Mouse (Mus musculus) spleen, adult 18-20 months (tissue): ENCODE results near the gene Igfbp1.

Experiments used
- DNase-seq, 2 experiments: peaks; one replicate each; pipeline ENCODE4 v3.0.0; 2022; ENCODE audit warnings: mixed read lengths in 2 of 2

Gene Igfbp1

DNA sequence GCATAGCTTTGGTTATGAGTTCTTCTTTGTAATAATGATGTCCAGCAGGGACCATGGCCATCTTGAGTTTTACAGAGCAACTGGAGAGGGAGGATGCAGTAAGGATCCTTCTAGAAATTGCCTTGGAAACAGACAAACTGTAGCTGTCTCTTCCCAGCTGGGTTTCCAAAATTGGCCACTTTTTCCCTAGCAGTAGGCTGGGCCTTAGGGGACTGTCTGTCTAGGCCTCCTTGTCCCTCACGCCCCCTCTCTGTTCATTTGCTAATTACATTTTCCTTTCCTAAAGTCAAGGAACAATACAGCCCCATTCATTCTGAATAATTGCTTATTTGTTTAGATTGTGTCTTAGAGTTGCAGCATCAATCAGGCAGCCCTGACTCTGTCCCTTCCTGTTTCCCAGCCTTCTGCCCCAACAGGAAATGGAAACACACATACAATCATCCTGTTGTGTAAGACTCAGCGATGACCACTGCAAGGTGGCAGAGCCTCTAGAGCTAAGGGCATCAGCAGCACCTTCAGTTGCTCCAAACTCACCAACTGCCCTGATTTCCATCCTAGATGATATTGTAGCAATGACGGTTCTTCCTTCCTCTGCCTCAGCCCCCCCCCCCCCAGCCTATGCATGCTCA lies 37.5 kb downstream of the Igfbp1 start:
- no peak for DNase-seq

DNA sequence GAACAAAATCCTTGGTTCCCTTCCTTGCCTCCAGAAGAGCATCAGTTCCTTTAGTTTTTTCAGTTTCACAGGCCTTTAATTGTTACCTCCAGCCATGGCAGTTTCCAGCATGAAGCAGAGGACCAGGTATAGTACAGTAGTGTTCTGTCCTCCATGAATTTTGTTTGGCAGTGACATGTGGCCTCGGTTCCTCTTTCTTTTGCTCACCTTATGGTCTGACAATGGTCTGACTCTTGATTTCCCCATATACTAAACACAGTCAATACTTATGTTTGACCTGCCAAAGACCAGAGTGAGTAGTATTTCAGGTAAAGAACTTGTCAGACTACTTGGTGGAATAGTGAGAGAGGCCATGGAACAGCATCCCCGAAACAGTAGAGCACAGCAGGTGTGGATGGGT lies 39.2 kb downstream of the Igfbp1 start:
- no peak for DNase-seq

DNA sequence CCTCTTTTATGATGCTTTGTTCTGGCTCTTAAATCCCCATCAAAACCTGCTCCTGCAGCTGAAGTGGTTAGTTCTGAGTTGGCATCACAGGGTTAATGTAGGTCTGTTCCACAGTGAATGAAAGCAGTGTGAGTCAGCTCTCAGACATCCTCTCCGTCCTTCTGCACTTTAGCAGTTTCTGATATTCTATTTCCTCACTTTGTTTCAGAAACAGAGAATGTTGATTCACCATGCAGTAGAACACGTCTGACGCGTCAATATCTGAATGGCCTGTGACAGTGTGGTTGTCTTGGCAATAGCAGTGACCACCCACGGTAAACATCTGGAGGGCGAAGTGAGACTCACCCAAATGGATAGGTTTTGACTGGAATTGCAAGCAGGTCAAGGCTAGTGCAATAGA lies 40.1 kb downstream of the Igfbp1 start:
- no peak for DNase-seq

DNA sequence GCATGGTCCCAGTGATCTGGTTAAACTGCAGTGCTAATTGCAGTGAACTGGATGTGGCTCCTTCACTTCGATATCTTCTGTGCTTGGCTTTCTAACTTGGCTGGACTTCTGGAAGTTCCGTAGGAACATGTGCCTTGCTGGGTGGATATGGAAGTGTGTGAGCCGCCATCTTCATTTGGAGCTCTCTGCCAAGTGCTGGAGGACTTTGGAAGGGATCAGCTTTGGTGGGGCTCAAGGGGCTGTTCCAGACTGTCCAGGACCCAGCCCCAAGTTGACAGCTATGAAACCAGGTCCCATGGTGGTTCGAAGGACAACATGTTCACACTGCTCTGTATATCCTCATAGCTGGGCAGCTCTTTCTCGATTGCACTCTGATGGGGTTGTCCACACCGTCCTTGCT lies 41.0 kb downstream of the Igfbp1 start:
- no peak for DNase-seq

DNA sequence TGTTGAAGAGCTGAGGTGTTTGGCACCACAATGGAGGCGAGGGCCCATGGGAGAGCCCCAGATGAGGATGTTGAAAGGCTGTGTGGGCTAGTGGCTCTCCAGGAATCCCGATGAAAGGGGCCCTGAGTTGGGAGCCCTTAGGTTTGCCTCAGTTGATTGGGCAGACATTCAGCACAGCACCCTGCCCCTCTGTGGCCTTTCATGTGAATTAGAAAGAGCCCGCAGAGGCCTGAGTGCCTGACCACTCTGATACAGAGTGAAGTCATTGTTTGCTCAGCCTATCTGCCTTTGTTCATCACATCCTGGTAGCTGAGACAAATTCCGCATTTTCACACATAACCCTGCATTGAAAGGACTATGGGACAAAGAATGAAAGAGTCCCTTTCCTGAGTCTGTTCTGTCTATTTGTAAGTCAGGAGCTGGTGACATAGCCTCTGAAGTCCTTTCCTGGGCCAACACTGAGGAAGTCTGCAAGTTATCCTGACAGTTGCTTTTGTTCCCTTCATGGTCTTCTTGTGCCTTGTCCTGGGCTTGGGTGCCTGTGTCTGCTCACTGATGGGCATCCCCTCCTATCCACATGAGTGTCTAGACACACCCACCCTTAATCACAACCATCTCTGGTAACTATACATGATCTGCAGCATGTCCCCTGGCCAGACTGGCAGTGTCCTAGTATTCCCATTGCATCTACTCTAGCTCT lies 41.6 kb downstream of the Igfbp1 start:
- no peak for DNase-seq

DNA sequence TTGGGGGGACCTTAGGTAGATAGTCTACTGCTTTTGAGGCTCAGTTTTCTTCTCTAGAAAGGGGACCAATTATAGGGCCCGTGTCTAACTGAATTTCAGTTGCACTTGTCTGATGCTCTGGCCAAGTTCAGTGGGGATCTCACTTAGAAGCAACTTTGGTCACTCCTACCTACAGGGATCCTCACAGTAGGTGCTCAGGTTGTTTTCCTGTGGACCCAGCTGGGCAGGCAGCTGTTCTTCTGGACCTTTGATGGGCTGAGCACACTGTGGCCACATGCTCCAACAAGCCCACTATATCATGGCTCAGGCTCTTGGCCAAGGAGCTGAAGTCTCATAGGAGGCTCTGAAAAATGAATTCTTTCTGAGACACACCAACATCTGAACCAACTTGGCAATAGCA lies 47.2 kb downstream of the Igfbp1 start:
- no peak for DNase-seq

DNA sequence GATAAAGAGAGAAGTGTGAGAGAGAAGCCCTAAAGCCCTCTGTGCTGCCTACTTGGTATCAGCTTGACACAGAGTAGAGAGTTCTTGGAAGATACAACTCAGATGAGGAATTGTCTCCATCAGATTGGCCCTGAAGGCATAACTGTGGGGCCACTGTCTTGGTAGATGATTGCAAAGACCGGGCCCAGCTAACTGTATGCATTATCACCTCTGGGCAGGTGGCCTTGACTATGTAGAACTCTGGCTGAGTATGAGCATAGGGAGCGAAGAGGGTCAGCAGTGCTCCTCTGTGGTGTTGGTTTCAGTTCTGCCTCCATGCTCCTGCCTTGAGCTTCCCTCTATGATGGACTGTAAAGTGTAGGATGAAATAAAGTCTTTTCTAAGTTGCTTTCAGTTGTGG lies 52.8 kb downstream of the Igfbp1 start:
- no peak for DNase-seq

DNA sequence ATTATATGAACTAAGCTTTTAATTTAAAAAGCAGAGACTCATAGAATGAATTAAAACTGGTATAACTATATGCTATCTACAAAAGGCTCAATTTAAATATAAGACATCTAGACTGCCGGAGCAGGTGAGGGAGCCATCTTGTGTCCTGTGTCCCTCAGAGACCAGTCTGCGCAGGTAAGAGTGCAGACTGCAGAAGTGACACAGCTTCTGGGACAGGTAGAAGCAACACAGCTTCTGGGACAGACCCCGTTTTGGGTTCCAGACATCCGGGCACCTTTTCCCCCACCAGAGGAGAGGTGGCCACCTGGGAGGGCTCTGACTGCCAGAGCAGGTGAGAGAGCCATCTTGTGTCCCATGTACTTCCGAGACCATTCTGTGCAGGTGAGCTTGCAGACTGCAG lies 53.3 kb downstream of the Igfbp1 start:
- DNase-seq: no peak
